9 mouse cellular contexts compared by ENCODE assay signal in genomic region chr6:116417518-116418315, GRCm38 (mm10). TPM values are rescaled to one million over a fixed set of nuclear protein-coding genes. Genes with fewer than 3 reads are reported as not detected.
A peak's percentile ranks its signal among the peaks of the same experiment; 100 is the strongest.
DNase-seq lines count a peak whose midpoint lies in the region; ATAC-seq and TF ChIP-seq lines count a peak whose summit lies in the region.
"Had no signal": no experiment of that assay in that cellular context is flagged by ENCODE, and none has a peak within 500 bp of the region (broad histone marks: within the 10 kb centered on the region; RNA-seq: fewer than 3 reads in every experiment).

No protein-coding gene starts in this region.

- no peaks in the 10 kb centered on the region for H3K27me3 ChIP-seq in hindbrain, embryonic 15.5 days
- no peaks in the 10 kb centered on the region for H3K27me3 ChIP-seq in hindbrain, embryonic 13.5 days
- no peaks in the 10 kb centered on the region for H3K27me3 ChIP-seq in thymus, adult 2 months (ENCODE audit: control insufficient read depth, insufficient read depth, low read length)

- no peaks in the 10 kb centered on the region for H3K9me3 ChIP-seq in hindbrain, embryonic 15.5 days
- H3K9me3 ChIP-seq in hindbrain, embryonic 13.5 days, result no peaks in the 10 kb centered on the region
- H3K9me3 ChIP-seq: hindbrain, embryonic 10.5 days had no signal

- no peak for TF ChIP-seq POLR2A in thymus, adult 2 months (IDR thresholded peaks at IDR 0.05; ENCODE audit: control insufficient read depth, extremely low read depth, insufficient read depth, low read length, poor library complexity)

- no peak overlapping the region for H3K4me2 ChIP-seq in hindbrain, embryonic 15.5 days
- no peak overlapping the region for H3K4me2 ChIP-seq in hindbrain, embryonic 13.5 days

- H3K4me1 ChIP-seq in hindbrain, embryonic 15.5 days (replicated peaks), result 0 out of 2 replicates have a peak, but pooled peaks cover 3% of the 10 kb centered on the region
- H3K4me1 ChIP-seq in hindbrain, embryonic 13.5 days (replicated peaks), result peaks cover 5% of the 10 kb centered on the region
- H3K4me1 ChIP-seq in thymus, adult 2 months (replicated peaks; ENCODE audit: control insufficient read depth, insufficient read depth, low read length), result no peaks in the 10 kb centered on the region

- TF ChIP-seq CTCF in thymus, adult 2 months (IDR thresholded peaks at IDR 0.05; ENCODE audit: borderline replicate concordance, control insufficient read depth, extremely low read depth, insufficient read depth, low read length, poor library complexity), result no peak

- DNase-seq in thymus, adult 2 months, result peak; percentile 21
- no peak for DNase-seq in thymus, adult 18-20 months
- peak; percentile 25 for DNase-seq in c-Kit-positive CD71-negative TER-119-negative erythroid progenitor cells, embryonic 14.5 days (ENCODE audit: low read depth)
- DNase-seq in thymus, postnatal 4 days, result peak; percentile 65
- no peak for DNase-seq in frontal cortex, postnatal 25 days (ENCODE audit: low spot score in 2 of 2)
- no peak for DNase-seq in gastrocnemius, postnatal 4 days (ENCODE audit: low spot score in 2 of 2)

- no peaks in the 10 kb centered on the region for H3K36me3 ChIP-seq in hindbrain, embryonic 15.5 days
- peaks cover 7% of the 10 kb centered on the region for H3K36me3 ChIP-seq in hindbrain, embryonic 13.5 days
- H3K36me3 ChIP-seq in thymus, adult 2 months (ENCODE audit: control insufficient read depth, insufficient read depth, low read length), result no peaks in the 10 kb centered on the region

- ATAC-seq in hindbrain, embryonic 15.5 days (ENCODE audit: low FRiP score, low read depth), result no peak
- ATAC-seq in hindbrain, embryonic 13.5 days (ENCODE audit: low FRiP score), result no peak

- H3K9ac ChIP-seq in hindbrain, embryonic 15.5 days, result no peak overlapping the region
- H3K9ac ChIP-seq in hindbrain, embryonic 13.5 days, result no peak overlapping the region

- 0 out of 2 replicates have a peak overlapping the region, but pooled peaks have one; percentile 15 for H3K27ac ChIP-seq in hindbrain, embryonic 15.5 days (replicated peaks)
- H3K27ac ChIP-seq in hindbrain, embryonic 13.5 days, result no peak overlapping the region
- H3K27ac ChIP-seq in thymus, adult 2 months (ENCODE audit: control insufficient read depth, insufficient read depth, low read length), result no peak overlapping the region

- no peak overlapping the region for H3K4me3 ChIP-seq in hindbrain, embryonic 15.5 days
- H3K4me3 ChIP-seq in hindbrain, embryonic 13.5 days, result no peak overlapping the region
- no peak overlapping the region for H3K4me3 ChIP-seq in thymus, adult 2 months (ENCODE audit: control insufficient read depth, insufficient read depth, low read length)
- H3K4me3 ChIP-seq: hindbrain, embryonic 10.5 days had no signal

- 65% methylated on average over 6 of the region's 6 CpGs for WGBS in hindbrain, embryonic 15.5 days
- WGBS in hindbrain, embryonic 13.5 days, result 66% methylated on average over 6 of the region's 6 CpGs
- WGBS in thymus, adult 2 months, result 57% methylated on average over 6 of the region's 6 CpGs

RNA-seq across cellular contexts. Expression of gene Alox5, which starts 43.3 kb away (rescaled TPM):
- 0.56 and 0.75 TPM in 2 replicates for polyA plus RNA-seq in hindbrain, embryonic 15.5 days (2015; fragmentation: Nextera tagmentation; extraction: Ambion mirVana)
- polyA plus RNA-seq in hindbrain, embryonic 13.5 days (2015; fragmentation: Nextera tagmentation; extraction: Ambion mirVana), result 0.57 and 0.73 TPM in 2 replicates
- 3.1 and 5.3 TPM in 2 replicates for polyA plus RNA-seq in thymus, adult 2 months (2012; rRNA removed)
- total RNA-seq in gastrocnemius, postnatal 4 days (2021), result 1 to 10 TPM; 3.6 to 4.1 TPM

Comparison
In these comparisons a context has a peak if more than half of its experiments do, and no peak if none do; other contexts are left out.
1. DNase-seq: peak in thymus, adult 2 months (single experiment), c-Kit-positive CD71-negative TER-119-negative erythroid progenitor cells, embryonic 14.5 days (single experiment) and thymus, postnatal 4 days (single experiment); none in thymus, adult 18-20 months (0 of 2), frontal cortex, postnatal 25 days (0 of 2) and gastrocnemius, postnatal 4 days (0 of 2).